Mouse (Mus musculus) monocyte, adult 5-6 weeks (primary cell): ENCODE results near the gene Adam12. TPM values are rescaled to one million over a fixed set of nuclear protein-coding genes. Genes with fewer than 3 reads are reported as not detected.
"Not testable (repeated sequence)": the region's sequence is repeated elsewhere in the genome, so short reads cannot be mapped to it uniquely, and the experiment has no call there.

Experiments
- ATAC-seq: fragments of 153-309, 156-312 bp; replicated peaks from 2 replicates; pipeline ENCODE4 v1.8.0; 2017; ENCODE audit warnings: mild to moderate bottlenecking; ENCODE audit not compliant: low TSS enrichment, insufficient number of reproducible peaks, severe bottlenecking, poor library complexity, low FRiP score
- total RNA-seq: library from RNA; stranded (forward); fragments of 200-1000, 200-491, 200-594 nt; gene quantifications from 3 replicates; pipeline ENCODE4 v1.2.3, GENCODE M21; 2017

Gene Adam12
- total RNA-seq, 1 experiment from 2014 or later, result not detected

DNA sequence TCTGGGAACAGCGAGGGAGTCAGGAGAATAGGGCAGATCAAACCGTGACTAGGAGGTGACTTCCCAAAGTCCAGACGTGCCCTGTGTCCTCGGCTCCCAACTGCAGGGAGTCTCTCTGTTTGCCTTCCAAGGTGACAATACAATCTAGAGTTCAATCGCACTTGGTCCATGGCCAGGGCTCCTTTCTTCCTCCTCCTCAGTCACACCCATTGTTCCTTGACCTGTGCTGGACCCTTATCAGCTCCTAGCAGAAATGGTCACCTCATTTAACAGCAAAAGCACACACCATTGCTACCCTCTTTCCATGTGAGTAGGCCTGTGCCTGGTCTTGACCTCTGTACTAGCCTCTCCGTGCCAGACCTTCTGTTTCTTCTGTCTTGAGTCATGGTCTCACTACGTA, 311.2 kb downstream of the Adam12 start:
- ATAC-seq, result no peak

DNA sequence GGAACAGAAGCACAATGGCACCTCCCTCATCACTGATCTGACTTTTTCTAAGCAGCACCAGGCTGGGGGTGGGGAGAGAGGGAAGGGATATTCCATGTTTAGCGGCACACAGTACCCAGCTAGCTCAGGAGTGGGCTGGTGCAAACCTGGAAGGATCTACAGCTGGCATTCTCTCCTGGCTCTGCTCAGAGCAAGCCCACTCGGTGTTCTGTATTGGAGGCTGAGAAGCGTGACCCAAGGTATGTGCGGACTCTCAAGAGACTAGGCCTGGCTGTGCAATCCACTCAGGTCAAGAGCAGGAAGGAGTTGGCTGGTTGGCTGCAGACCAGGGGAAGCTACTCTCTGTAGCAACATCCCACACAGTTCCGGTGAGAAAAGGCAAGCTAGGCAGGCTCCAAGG, 312.0 kb downstream of the Adam12 start:
- no peak for ATAC-seq

DNA sequence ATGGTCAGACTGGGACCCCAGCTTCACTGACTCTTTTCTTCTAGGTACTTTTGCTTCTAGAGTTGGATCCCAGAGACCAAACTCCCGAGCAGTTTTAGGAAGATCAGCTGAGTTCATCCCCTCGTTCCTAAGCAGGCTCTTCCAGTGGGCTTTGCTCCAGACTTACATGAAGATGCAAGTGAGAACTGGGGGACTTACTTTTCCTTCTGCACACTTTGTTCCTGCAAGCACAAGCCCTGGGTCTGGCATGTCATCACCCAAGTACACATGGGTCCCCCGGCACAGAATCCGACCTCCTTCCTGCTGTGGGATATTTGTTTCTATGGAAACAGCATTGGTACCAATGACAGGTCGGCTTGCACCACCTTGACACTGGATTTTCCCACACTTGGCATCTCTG, 312.6 kb downstream of the Adam12 start:
- no peak for ATAC-seq

DNA sequence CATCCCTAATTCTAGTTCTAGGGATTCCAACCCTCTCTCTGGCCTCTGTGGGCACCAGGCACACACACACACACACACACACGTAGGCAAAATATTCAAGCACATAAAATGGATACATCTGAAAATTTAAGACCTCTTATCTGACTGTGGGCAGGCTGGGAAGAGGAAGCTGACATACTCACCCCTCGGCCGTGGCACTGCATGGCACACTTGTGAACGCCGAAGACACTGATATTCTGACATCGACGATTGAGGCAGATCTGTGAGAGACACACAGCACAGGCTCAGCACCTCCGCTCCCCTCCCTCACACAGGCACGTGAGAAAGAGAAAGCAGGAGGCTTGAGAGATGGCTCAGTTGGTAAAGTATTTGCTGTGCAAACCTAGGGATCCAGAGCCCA, 315.7 kb downstream of the Adam12 start:
- no peak for ATAC-seq

DNA sequence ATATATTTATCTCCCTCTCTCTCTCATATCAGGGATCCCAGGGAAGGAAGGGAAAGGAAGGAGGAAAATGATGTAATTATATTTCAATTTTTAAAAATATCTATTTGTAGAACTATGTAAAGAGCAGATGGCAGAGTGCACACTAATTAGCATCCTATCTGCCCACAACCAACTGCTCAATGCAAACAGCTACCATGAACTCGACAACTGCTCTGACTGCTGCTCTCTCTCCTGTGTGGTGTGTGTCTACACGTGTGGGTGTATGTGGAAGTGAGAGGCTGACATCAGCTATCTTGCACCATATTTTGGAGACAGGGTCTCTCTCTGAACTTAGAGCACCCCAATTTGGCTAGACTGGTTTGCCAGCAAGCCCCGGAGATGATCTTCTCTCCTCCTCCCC, 320.1 kb downstream of the Adam12 start:
- no peak for ATAC-seq

DNA sequence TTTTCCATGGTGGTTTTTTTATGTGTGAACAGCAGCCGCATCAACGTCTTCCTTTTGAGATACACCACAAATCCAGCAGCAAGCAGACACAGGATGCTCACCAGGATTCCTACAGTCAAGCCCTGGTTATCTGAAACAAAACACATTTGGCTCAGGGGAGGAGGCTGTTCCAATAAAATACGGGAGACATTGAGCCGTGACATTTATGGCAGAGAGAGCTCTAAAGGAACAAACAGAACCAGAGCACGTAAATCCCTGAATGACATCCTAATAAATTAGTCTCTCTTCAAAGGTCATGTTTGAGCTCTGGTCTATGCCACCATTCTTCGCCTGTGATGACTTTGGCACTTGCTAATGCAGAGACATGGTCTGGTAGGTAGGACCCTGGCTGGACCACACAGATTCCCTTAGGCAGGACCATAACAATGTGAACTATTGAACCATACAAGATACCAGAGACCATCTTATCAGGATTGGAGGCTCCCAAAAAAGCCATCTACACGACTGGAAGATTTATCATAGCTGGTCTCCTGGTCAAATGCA, 322.0 kb downstream of the Adam12 start:
- ATAC-seq, result no peak

DNA sequence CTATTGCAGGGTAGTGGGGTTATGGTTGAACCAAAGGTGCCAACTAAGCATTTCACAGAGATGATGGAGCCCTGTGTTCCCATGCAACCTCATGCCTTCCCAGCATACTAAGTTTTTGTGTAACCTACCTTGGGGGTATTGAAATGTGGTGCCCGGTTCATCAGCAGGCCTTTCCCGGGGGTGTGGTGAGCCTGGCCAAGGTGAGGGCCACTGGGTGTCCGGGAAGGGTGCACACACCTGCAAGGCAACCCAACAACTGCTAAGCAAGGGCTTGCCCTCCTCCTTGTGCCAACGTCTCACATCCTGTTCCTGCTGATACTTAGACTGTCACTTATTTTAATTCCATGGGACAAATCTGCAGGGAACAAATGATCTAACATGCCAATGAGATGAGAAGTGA, 323.0 kb downstream of the Adam12 start:
- ATAC-seq, result no peak

DNA sequence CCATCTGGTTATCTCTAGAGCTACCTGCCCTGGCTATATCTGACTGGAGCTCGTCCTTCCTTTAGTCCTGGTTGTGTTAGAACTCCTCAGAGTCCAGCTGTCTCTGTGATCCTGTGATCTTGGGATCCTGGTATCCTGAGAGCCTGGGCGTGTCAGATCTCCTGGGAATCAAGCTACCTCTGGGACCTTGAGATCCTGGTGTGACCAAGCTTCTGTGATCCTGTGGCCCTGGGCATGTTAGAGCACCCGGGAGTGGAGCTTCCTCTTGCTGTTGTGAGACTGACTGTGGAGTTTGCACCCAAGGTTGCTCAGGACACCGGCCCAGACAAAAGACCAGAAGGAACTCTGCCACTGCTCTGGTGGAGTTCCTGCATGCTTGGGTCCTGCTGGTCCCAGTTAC, 332.6 kb downstream of the Adam12 start:
- ATAC-seq, result no peak

DNA sequence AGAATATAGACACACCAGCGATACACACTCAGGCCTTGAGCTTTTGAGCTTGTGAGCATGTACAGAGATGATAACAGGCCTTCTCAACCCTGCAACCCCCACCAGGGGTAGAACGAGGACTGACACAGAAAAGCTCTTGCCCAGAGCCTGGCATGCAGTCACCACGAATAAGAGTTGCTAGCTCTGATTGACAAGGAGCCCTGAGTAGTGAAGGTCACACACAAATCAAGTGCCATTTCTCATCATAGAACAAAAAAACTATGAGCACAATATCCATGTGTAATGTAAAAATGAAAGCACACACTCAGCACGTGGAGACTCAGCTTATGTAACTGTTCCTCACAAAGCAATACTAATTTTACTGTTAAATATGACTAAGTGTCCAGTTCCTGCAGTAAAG, 340.1 kb downstream of the Adam12 start:
- no peak for ATAC-seq

DNA sequence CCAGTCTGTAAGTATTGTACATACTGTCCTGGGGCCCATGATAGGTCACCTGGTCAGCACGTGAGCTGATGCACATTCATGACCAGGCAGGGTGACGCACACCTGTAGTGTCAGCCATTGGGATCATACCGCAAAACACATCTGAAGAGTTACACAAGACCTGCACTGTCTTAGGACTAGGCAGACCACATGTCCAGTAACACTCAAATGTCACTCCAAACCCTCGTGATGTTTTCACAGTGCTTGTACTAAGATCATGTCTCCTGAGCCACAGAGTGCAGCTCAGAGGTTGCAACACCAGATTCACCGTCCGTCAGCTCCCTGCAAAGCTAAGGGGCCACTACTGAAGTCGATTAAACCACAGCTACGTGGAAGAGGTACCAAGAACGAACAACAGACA, 340.6 kb downstream of the Adam12 start:
- ATAC-seq, result no peak

DNA sequence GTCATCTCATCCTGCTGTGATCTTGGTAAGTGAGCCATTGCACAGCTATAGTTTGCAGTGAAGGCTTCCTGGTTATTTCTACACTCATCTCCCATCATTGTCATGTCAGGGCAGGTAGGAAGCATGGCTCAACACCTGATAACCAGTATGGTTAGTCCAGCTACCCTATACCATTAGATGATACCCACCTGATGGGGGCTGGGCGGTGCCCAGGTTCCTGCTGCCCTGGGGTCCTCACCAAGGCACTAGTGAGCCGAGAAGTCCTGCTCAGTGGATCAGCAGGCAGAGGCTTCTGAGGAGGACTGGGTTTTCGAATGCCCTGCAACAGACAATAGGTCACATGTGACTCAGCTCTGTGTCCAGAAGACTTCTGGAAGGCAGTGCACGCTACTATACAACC, 342.0 kb downstream of the Adam12 start:
- ATAC-seq, result no peak

DNA sequence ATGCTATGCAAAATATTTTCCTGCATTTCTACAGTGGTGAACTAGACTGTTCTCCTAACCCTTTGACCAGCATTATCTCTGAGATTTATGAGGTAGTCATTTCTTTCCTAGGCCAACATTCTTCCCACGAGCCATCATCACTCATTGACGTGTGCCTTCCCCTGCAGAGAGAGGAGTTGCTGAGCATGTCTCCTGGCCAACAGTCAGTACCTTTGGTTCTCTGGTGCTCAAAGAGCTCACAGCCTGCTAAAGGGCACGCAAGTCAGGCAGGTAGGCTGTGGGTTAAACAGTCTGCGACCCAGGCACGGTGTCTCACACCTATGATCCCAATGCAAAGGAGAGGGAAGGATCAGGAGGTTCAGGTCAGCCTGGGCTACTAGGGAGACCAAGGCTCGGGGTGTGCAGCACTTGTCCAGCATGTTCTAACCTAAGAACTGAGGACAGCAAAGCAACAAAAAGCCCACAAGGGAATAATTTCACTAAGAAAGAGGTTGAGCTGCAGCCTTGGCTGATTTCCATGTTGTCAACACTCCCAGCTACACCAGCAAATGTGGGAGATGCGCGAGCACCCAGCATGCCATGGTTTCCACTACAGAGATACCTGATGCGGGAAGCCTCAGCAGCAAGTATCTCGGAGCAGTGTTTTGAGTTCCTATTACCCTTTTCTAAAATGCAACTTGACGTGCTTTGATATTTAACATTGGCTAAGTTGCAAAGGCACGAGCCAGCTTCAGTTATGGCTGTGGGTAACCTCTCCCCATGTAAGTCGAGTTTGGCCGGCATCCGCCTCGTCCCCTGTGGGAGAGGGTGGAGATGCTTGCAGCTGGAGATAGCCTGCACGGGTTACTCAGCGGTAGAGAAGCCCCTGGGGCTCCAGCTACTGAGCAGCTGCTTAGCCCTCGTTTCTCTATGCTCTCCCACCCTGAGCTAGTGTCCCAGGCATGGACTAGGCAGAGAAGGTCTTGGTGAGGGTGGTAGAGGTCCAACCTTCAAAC, 342.7 kb downstream of the Adam12 start:
- no peak for ATAC-seq

DNA sequence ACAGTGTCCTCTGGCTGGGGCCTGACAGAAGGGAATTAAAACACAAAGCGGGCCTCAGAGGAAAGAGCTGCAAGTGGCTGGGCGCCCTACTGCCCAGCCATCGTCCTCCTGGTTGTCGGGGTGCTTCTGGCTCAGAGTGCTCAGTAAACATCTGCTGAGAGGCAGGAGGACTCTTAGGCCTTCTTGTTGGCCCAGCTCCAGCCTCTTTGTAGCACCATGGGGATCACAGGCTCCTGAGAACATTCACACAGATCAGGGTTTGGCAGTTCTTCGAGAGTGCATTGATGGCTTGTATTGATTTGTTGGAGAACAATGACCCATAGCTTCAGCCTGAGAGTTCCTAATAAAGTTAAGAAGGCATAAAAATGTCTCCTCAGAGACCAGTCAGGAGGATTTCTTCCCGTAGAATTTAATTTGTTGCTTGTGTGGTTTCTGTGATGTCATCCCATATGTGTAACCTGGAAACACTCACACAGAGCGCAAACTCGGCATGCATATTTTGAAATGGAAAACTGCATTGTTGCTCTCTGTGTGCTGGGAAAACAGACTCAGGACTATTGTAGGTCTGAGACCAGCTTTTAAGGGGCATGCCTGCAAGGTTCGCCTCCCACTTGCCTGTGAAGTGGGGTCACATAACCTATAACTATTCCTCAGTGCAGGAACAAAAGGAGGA, 347.1 kb downstream of the Adam12 start:
- not testable (repeated sequence) for ATAC-seq

DNA sequence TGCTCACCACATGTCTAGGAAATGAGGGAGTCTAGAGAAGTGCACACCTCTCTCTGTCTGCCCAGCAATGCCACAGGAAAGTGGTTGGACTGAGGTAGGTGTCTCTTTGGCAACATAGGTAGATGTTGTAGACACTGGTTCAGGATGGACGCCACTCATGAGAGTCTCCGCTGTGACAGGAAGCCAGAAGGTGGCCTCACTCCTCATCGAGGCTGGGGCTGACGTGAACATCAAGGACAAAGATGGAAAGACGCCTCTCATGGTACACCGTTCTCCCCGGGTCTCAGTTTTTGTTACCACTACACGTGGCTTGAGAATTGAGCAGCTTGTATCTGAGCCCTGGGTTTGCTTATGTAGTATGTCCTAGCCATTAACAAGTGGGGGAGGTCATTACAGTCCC, 352.2 kb downstream of the Adam12 start:
- no peak for ATAC-seq

DNA sequence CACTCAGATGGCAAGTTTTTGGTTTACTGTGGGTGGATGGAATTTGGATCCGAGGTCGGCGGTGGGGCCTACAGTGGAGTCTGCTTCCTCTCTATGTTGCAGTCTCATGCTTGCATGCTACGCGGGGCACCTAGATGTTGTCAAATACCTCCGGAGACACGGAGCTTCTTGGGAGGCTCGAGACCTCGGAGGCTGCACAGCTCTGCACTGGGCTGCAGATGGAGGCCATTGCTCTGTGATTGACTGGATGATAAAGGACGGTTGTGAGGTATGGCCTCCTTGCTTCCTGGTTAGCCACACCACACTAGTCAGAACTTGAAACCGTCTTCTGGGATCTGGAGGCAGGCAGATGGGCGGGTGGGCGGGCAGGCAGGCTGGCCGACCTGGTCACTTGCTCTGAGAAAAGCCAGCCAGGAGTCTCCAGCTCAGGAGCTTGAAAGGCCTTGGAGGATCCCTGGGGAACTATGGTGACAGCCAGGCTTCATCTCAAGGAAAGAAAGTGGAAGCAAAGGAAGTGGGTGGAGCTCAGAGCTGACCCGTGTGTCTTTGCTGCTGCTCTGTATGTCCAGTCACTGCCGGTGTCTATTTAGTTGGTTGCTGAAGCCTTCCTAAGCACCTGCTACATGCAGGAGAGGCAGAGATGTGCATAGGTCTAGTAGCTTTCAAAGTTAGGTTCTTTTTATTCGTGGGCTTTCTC, 355.2 kb downstream of the Adam12 start:
- ATAC-seq, result no peak

DNA sequence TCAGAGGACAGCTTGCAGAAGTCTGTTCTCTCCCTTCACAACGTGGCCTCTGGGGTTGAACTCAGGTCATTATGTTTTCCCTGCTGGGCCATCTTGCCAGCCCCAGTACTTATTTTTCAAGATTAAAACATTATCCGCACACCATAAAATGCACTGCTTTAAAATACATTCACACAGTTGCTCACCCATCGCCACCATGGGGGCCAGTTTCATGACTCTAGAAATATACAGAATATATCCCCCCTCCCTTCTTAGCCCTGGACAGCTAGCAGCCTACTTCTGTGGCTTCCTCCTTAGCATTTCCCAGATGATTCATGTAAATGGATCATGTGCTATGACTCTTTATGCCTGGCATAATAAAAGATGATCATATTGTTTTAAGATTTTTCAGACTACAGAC, 355.8 kb downstream of the Adam12 start:
- no peak for ATAC-seq

DNA sequence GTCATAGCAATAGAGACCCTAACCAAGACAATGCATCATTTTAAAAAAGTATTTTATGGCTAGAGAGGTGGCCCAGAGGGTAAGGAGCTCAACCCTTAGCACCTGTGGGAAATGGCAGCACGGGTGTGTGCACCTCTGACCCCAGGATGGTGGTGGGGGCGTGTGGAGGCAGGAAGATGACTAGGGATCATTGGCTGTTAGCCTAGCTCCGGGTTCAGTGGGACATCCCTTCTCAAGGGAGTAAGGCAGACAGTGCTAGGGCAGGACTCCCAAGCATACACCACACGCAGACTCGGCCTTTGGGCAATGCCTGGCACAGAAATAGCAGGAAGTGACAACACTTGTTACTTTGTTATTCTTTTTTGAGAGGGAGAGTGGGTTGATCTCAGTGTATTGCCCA, 359.2 kb downstream of the Adam12 start:
- no peak for ATAC-seq

DNA sequence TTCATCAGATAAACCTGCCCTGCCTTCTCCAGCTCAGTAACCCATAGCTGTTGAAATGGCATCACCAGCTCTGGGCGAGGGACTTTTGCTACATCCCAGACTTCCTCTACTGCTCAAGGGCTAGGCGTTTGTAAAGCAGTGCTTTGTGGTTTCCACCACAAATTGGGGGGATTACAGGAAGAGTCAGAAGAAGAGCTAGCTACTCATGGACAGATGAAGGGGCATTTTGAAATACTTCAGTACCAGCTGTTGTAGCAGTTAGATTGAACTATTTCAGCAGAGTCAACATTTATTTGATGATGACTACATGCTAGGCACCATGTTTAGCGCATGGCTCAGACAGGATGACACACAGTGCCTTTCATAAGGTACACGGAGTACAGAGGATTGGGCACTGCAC, 361.7 kb downstream of the Adam12 start:
- no peak for ATAC-seq

DNA sequence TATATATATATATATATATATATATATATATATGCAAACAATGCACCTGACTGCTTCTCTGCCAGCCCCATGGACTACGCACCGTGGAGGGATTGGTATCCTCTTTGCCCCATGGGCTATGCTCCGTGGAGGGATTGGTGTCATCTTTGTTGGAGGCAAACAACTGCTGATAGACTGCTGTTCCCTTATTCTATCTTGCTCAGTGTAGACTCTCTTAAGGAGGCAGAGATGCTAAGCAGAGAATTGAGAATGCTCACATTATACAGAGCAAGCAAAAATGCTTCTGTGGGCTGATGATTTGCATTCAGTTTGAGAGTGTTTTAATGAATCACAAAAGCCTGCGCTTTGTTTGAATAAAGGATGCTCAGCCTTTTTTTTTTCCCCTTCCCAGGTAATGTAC, 368.3 kb downstream of the Adam12 start:
- ATAC-seq, result no peak
